Mouse (Mus musculus) midbrain, embryonic 11.5 days (tissue): ENCODE measurements around the gene Nmnat1. TPM values are rescaled to one million over a fixed set of nuclear protein-coding genes. Genes with fewer than 3 reads are reported as not detected.

Experiments used
- polyA plus RNA-seq: library from polyadenylated mRNA; unstranded; fragments of >200 nt; fragmentation: Nextera tagmentation; extraction: Ambion mirVana; gene quantifications from 2 replicates; pipeline ENCODE4 v1.2.1, GENCODE M21; 2014

The Nmnat1 gene
- polyA plus RNA-seq, 1 experiment from 2014 or later = 15.1 TPM

Other genes with a start within 250 kb of the Nmnat1 start
- 94.6 and 95.0 TPM in 2 replicates for gene Kif1b, start 177.5 kb downstream of the Nmnat1 start, polyA plus RNA-seq
- 53.3 and 53.7 TPM in 2 replicates for gene Ube4b, start 58.5 kb downstream of the Nmnat1 start, polyA plus RNA-seq
- not detected in 2 replicates for gene Rbp7, start 30.2 kb downstream of the Nmnat1 start, polyA plus RNA-seq
- gene Tmem274, start 7.8 kb downstream of the Nmnat1 start, polyA plus RNA-seq = not detected in 2 replicates
- 48.2 and 50.1 TPM in 2 replicates for gene Lzic, start within 50 bp of the Nmnat1 start, polyA plus RNA-seq
- gene Ctnnbip1, start 33.0 kb upstream of the Nmnat1 start, polyA plus RNA-seq = 55.9 and 59.4 TPM in 2 replicates
- gene Clstn1, start 101.3 kb upstream of the Nmnat1 start, polyA plus RNA-seq = 34.3 and 41.8 TPM in 2 replicates
- 7.8 and 8.7 TPM in 2 replicates for gene Pik3cd, start 217.4 kb upstream of the Nmnat1 start, polyA plus RNA-seq